Mouse (Mus musculus) embryonic facial prominence, embryonic 14.5 days (tissue): ENCODE measurements around the gene Gpr183. TPM values are rescaled to one million over a fixed set of nuclear protein-coding genes. Genes with fewer than 3 reads are reported as not detected.

Experiments used
- ATAC-seq: fragments of 200-750 bp; cut with Nextera tagmentation; 2 replicates; pipeline ENCODE4 v1.8.0; 2017; ENCODE audit warnings: low read depth, moderate number of reproducible peaks, moderate TSS enrichment
- DNase-seq: peaks from one replicate; pipeline ENCODE4 v3.0.0-alpha.2; 2015; ENCODE audit warnings: low spot score
- H3K27ac ChIP-seq: fragments of 300-500 bp; sonication (generic); replicated peaks from 2 replicates; pipeline ENCODE4 v1.5.1; 2014; ENCODE audit warnings: low read depth, mild to moderate bottlenecking, low read length, moderate library complexity
- H3K27me3 ChIP-seq: fragments of 300-500 bp; sonication (generic); replicated peaks from 2 replicates; pipeline ENCODE4 v1.6.1; 2014; ENCODE audit warnings: low read length; ENCODE audit not compliant: control insufficient read depth, insufficient read depth
- H3K36me3 ChIP-seq: fragments of 300-500 bp; sonication (generic); 2 replicates; pipeline ENCODE4 v1.6.1; 2014; ENCODE audit warnings: low read length, mixed read lengths; ENCODE audit not compliant: control insufficient read depth, insufficient read depth
- H3K4me1 ChIP-seq: fragments of 300-500 bp; sonication (generic); 2 replicates; pipeline ENCODE4 v1.6.1; 2014; ENCODE audit warnings: antibody characterized with exemption, low read length; ENCODE audit not compliant: control insufficient read depth, insufficient read depth
- H3K4me2 ChIP-seq: fragments of 300-500 bp; sonication (generic); 2 replicates; pipeline ENCODE4 v1.6.1; 2014; ENCODE audit warnings: low read depth, mild to moderate bottlenecking, low read length, moderate library complexity, mixed read lengths
- H3K4me3 ChIP-seq: fragments of 300-500 bp; sonication (generic); 2 replicates; pipeline ENCODE4 v1.5.1; 2014; ENCODE audit warnings: low read depth, mild to moderate bottlenecking, low read length
- H3K9ac ChIP-seq: fragments of 300-500 bp; sonication (generic); 2 replicates; pipeline ENCODE4 v1.6.1; 2014; ENCODE audit warnings: low read depth, mild to moderate bottlenecking, low read length, moderate library complexity, mixed read lengths
- H3K9me3 ChIP-seq: fragments of 300-500 bp; sonication (generic); 2 replicates; pipeline ENCODE4 v1.6.1; 2016; ENCODE audit warnings: low read length; ENCODE audit not compliant: control insufficient read depth
- WGBS: fragments of 180-500 bp; shearing (Covaris S2); extraction: QIAGEN DNeasy Blood & Tissue Kit; methylation state at CpG from one replicate; pipeline ENCODE4 v1.1.7; 2014; 5-methylcytosine and 5-hydroxymethylcytosine counted together
- polyA plus RNA-seq: library from polyadenylated mRNA; unstranded; fragments of >200 nt; fragmentation: Nextera tagmentation; extraction: Ambion mirVana; gene quantifications from 2 replicates; pipeline ENCODE4 v1.2.1, GENCODE M21; 2014

The Gpr183 gene
- polyA plus RNA-seq, 1 experiment from 2014 or later = 3.5 TPM

DNA sequence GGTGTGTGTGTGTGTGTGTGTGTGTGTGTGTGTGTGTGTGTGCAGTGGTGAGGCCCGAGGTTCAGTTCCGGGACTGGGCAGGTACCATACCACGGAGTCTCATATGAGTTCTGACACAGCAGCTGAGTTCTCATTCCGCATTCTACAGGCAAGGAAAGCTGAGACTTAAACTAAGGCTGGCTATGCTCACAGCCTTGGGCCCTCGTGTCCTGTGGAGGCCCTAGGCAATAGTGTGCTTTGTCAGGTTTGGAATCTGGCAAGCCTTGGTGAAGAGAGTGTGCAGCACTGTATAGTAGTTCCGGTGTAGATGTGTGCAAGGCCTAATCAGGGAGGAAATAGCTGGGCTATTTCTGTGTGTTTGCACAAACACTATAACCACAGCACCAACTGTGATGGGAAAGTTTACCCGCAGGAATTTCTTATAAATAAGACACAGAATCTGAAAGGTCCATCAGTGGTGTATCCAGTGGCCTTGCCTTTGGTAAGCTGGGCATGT, 61.6 kb downstream of the Gpr183 start:
- peaks cover 15% of the 10 kb centered on the region for H3K36me3 ChIP-seq
- H3K27ac ChIP-seq = no peak overlapping the region
- DNase-seq = no peak
- no peak overlapping the region for H3K4me2 ChIP-seq
- no peaks in the 10 kb centered on the region for H3K27me3 ChIP-seq
- H3K9ac ChIP-seq = no peak overlapping the region
- ATAC-seq = no peak
- no peaks in the 10 kb centered on the region for H3K9me3 ChIP-seq
- H3K4me3 ChIP-seq = no peak overlapping the region
- H3K4me1 ChIP-seq = no peaks in the 10 kb centered on the region
- 82% methylated on average over 7 of the region's 7 CpGs for WGBS

Other genes with a start within 250 kb of the Gpr183 start
- gene Dock9, start 167.4 kb downstream of the Gpr183 start, polyA plus RNA-seq = 13.1 and 14.0 TPM in 2 replicates
- 60.1 and 65.9 TPM in 2 replicates for gene Ubac2, start 86.6 kb downstream of the Gpr183 start, polyA plus RNA-seq
- 0.11 and 0.22 TPM in 2 replicates for gene Gpr18, start 49.4 kb downstream of the Gpr183 start, polyA plus RNA-seq
- gene Timm8a2, start 69.5 kb upstream of the Gpr183 start, polyA plus RNA-seq = not detected in 2 replicates
- 159 and 176 TPM in 2 replicates for gene Tm9sf2, start 141.8 kb upstream of the Gpr183 start, polyA plus RNA-seq
- 26.6 and 27.1 TPM in 2 replicates for gene Clybl, start 216.5 kb upstream of the Gpr183 start, polyA plus RNA-seq